Mouse (Mus musculus) cerebellum, adult 2 months (tissue): ENCODE results near the gene Ehbp1l1.

ENCODE experiments used
- CTCF ChIP-seq: fragments of 200-500 bp; IDR thresholded peaks from 2 replicates; pipeline ENCODE4 v1.5.1; 2011; ENCODE audit warnings: low read depth, mild to moderate bottlenecking, control low read depth, low read length, moderate library complexity, borderline replicate concordance; ENCODE audit not compliant: insufficient read depth
- POLR2A ChIP-seq: fragments of 200-500 bp; IDR thresholded peaks from 2 replicates; pipeline ENCODE4 v1.6.1; 2011; ENCODE audit warnings: low read length, control low read depth, borderline replicate concordance; ENCODE audit not compliant: insufficient read depth

DNA sequence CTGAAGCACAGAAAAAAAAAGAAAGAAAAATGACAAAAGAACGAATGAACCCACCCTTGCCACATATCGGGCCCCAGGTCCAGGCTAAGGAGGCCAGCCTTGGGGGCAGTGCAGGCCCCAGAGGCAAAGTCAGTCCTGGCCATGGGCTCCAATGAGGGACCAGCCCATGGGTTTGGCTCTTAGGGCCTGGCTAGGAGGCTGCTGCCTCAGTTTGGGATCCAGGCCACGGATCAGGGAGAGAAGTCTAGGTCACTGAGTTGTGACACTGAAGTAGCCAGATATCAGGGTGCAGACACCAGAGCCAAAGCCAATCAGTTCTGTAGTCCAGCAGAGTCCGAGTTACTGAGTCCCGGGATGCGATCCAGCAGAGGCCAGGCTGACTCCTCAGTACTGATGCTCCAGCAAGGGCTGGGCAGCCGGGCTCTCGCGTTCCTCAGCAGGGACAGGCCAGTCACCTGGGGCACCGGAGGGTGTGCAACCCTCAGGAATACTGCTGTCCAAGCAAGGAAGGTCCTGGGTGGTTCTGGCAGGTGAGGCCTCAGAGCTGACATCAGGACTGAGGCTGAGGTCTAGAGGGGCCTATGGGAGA lies 61.4 kb downstream of the Ehbp1l1 start:
- TF ChIP-seq POLR2A, result no peak
- TF ChIP-seq CTCF, result no peak
